Mouse (Mus musculus) limb, embryonic 14.5 days (tissue): ENCODE measurements at regions not wholly inside any gene's neighbourhood (a gene's known extent, or its start where the extent isn't known, plus 50 kb on each side); places are given as distances from the start of the nearest gene placed in this dataset.

Source experiments
- ATAC-seq: fragments of 200-750 bp; cut with Nextera tagmentation; 2 replicates; pipeline ENCODE4 v1.8.0; 2017; ENCODE audit warnings: low read depth, moderate number of reproducible peaks, moderate TSS enrichment; ENCODE audit not compliant: low FRiP score
- DNase-seq: peaks from one replicate; pipeline ENCODE4 v3.0.0-alpha.2; 2015; ENCODE audit warnings: low spot score
- H3K27ac ChIP-seq: fragments of 300-500 bp; sonication (generic); replicated peaks from 2 replicates; pipeline ENCODE4 v1.5.1; 2014; ENCODE audit warnings: low read depth, mild to moderate bottlenecking, low read length, moderate library complexity, mixed read lengths
- H3K27me3 ChIP-seq: fragments of 300-500 bp; sonication (generic); 2 replicates; pipeline ENCODE4 v1.6.1; 2014; ENCODE audit warnings: low read length, mixed read lengths; ENCODE audit not compliant: control insufficient read depth, insufficient read depth
- H3K36me3 ChIP-seq: fragments of 300-500 bp; sonication (generic); 2 replicates; pipeline ENCODE4 v1.6.1; 2014; ENCODE audit warnings: mild to moderate bottlenecking, low read length, moderate library complexity, mixed read lengths; ENCODE audit not compliant: control insufficient read depth, insufficient read depth
- H3K4me1 ChIP-seq: fragments of 300-500 bp; sonication (generic); 2 replicates; pipeline ENCODE4 v1.6.1; 2014; ENCODE audit warnings: antibody characterized with exemption, low read length, mixed read lengths; ENCODE audit not compliant: control insufficient read depth, insufficient read depth
- H3K4me2 ChIP-seq: fragments of 300-500 bp; sonication (generic); replicated peaks from 2 replicates; pipeline ENCODE4 v1.6.1; 2014; ENCODE audit warnings: low read depth, mild to moderate bottlenecking, low read length, moderate library complexity; ENCODE audit not compliant: severe bottlenecking
- H3K4me3 ChIP-seq: fragments of 300-500 bp; sonication (generic); replicated peaks from 2 replicates; pipeline ENCODE4 v1.5.1; 2014; ENCODE audit warnings: low read length
- H3K9ac ChIP-seq: fragments of 300-500 bp; sonication (generic); 2 replicates; pipeline ENCODE4 v1.6.1; 2014; ENCODE audit warnings: mild to moderate bottlenecking, low read depth, low read length, moderate library complexity; ENCODE audit not compliant: severe bottlenecking
- H3K9me3 ChIP-seq: fragments of 300-500 bp; sonication (generic); 2 replicates; pipeline ENCODE4 v1.6.1; 2016; ENCODE audit warnings: low read length; ENCODE audit not compliant: control insufficient read depth
- POLR2A ChIP-seq: fragments of 200-500 bp; IDR thresholded peaks from 2 replicates; pipeline ENCODE4 v1.8.0; 2012; ENCODE audit warnings: inconsistent platforms, mild to moderate bottlenecking, moderate library complexity, borderline replicate concordance; ENCODE audit not compliant: insufficient read depth, insufficient read length; ENCODE audit errors: extremely low read depth
- WGBS: fragments of 180-500 bp; shearing (Covaris S2); extraction: QIAGEN DNeasy Blood & Tissue Kit; methylation state at CpG from one replicate; pipeline ENCODE4 v1.1.7; 2014; 5-methylcytosine and 5-hydroxymethylcytosine counted together

DNA sequence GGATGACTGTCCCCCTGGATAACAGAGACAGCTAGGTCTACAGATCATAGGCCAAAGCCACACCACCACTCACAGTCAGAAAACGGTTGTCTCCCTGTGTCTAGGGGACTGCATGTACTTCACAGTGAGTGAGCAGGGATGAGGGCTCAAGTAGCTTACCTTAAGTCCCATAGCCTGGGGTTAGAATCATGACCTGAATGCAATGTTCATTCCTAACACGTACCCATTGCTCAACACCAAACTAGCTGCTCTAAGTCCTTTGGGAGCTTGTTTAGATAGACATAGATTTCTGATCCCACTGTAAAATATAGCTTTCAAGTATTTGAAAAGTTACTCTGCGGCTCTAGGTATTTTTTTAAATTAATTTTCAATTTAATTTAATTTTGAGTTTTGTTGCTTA is 426.6 kb downstream of the Fgf9 start:
- no peak for TF ChIP-seq POLR2A
- H3K4me3 ChIP-seq, result no peak overlapping the region
- no peak for ATAC-seq

DNA sequence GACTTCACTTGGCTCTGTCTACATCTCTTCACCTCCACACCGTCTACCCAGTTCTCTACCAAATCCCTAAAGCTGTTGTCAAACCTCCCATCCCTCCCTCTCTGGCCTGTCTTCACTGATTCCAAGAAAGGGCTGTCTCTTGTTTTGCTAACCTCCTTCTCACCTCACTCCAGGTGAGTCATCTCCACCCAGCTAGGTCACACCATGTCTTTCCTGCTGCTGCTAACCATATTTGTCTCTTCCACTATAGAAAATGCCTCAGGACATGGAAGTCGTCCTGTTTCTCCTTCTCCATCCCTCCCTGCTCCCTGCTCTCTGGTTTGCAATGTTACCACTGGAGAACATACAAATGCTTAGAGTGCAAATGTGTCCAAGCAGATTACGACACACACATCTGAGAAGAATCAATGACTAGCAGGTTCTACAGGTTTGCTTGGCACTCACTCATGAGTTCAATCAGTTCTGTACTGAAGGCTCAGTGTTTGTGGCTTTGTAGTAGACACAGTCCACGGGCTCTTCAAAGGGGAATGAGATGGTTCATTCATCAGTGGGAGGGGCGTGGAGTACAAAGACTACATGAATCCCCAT is 424.1 kb downstream of the Fgf9 start:
- 0 out of 2 replicates have a peak, but pooled peaks cover 1% of the 10 kb centered on the region for H3K4me1 ChIP-seq
- H3K36me3 ChIP-seq, result no peaks in the 10 kb centered on the region
- no peaks in the 10 kb centered on the region for H3K27me3 ChIP-seq
- H3K9me3 ChIP-seq, result no peaks in the 10 kb centered on the region
- ATAC-seq, result no peak
- H3K9ac ChIP-seq, result no peak overlapping the region
- TF ChIP-seq POLR2A, result no peak
- peak; percentile 24 for DNase-seq
- WGBS, result 74% methylated on average over 5 of the region's 5 CpGs
- no peak overlapping the region for H3K4me2 ChIP-seq
- no peak overlapping the region for H3K4me3 ChIP-seq
- no peak overlapping the region for H3K27ac ChIP-seq

More for the DNA sequence above, 426.6 kb downstream of the Fgf9 start:
- WGBS, result 89% methylated on average over 3 of the region's 3 CpGs
- Histone ChIP-seq H3K9me3 (no peaks in the 10 kb centered on the region), H3K36me3 (no peaks in the 10 kb centered on the region), H3K27me3 (no peaks in the 10 kb centered on the region), H3K9ac (no peak overlapping the region), H3K4me2 (no peak overlapping the region), H3K27ac (no peak overlapping the region), H3K4me1 (0 out of 2 replicates have a peak, but pooled peaks cover 10% of the 10 kb centered on the region)
- no peak for DNase-seq

DNA sequence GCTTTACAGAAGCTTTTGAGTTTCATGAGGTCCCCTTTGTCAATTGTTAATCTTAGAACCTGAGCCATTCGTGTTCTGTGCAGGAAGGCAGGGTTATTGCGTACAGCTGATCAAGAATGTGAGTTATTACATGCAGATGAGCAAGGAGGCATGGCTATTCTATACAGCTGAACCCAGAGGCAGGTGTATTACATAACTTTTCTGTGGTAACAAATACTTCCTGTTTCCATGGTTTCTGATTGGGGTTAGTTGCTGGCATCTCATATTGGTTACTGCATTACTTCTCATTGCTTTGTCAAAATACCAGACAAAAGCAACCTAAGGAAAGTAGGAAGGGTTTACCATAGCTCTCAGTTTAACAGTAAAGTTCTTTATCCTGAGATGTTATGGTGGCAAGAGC is 421.8 kb downstream of the Fgf9 start:
- WGBS, result 83% methylated on average over 2 of the region's 2 CpGs
- Histone ChIP-seq H3K27ac (no peak overlapping the region), H3K36me3 (no peaks in the 10 kb centered on the region), H3K4me1 (no peaks in the 10 kb centered on the region), H3K4me2 (no peak overlapping the region), H3K9ac (no peak overlapping the region), H3K27me3 (no peaks in the 10 kb centered on the region), H3K9me3 (no peaks in the 10 kb centered on the region), H3K4me3 (no peak overlapping the region)
- no peak for TF ChIP-seq POLR2A
- DNase-seq (no peak), ATAC-seq (no peak)

DNA sequence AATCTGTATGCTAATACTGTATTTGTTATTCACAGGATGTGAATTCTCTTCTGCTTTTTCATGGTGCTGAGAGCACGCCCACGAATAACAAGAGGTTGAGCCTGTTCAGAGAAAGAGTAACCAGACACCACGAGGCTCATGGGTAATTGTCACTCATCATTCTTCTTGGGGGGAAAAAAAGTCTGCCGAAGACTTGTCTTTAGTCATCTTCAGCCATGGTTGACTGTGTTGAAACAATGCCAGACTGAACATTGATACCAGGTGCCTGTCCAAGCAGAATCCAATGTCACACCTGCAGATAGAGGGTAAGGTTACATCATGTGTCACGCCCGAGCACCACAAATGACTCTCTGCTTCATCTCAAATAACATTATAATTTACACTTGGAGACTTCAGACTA is 418.5 kb downstream of the Fgf9 start:
- DNase-seq, result no peak

DNA sequence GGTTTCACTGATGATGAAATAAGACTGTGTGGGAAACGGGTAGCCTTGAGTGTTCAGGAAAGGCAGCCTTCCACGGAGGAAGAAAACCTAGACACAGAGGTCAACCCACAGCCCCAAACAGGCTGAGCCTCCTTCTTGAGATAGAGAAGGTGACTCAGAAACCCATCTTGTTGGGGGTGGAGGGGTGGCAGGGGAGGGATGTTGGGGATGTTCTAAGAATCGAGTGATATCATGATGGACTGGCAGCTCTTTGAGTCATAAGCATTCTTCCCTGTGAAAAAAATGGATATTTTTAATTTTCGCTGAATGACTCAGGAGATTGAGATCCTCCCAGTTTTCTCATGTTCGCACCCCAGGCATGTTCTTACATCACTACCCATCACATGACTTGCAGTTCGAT is 417.5 kb downstream of the Fgf9 start:
- H3K27me3 ChIP-seq, result no peaks in the 10 kb centered on the region
- no peak overlapping the region for H3K27ac ChIP-seq
- WGBS, result 89% methylated on average over 6 of the region's 6 CpGs
- no peak overlapping the region for H3K4me3 ChIP-seq
- H3K36me3 ChIP-seq, result no peaks in the 10 kb centered on the region
- H3K4me2 ChIP-seq, result no peak overlapping the region
- H3K9me3 ChIP-seq, result no peaks in the 10 kb centered on the region
- no peak for DNase-seq
- H3K9ac ChIP-seq, result no peak overlapping the region
- no peak for TF ChIP-seq POLR2A
- ATAC-seq, result no peak
- no peaks in the 10 kb centered on the region for H3K4me1 ChIP-seq

More for the DNA sequence above, 418.5 kb downstream of the Fgf9 start:
- Histone ChIP-seq H3K27me3 (no peaks in the 10 kb centered on the region), H3K36me3 (no peaks in the 10 kb centered on the region), H3K9ac (no peak overlapping the region), H3K4me2 (no peak overlapping the region), H3K4me3 (no peak overlapping the region), H3K9me3 (no peaks in the 10 kb centered on the region), H3K4me1 (no peaks in the 10 kb centered on the region), H3K27ac (no peak overlapping the region)
- TF ChIP-seq POLR2A, result no peak
- no peak for ATAC-seq
- 72% methylated on average over 6 of the region's 6 CpGs for WGBS
